Mouse (Mus musculus) intestine, embryonic 15.5 days (tissue): ENCODE measurements at regions not wholly inside any gene's neighbourhood (a gene's known extent, or its start where the extent isn't known, plus 50 kb on each side); places are given as distances from the start of the nearest gene placed in this dataset.
A peak's percentile ranks its signal among the peaks of the same experiment; 100 is the strongest.

ENCODE experiments used
- ATAC-seq: fragments of 200-750 bp; cut with Nextera tagmentation; 2 replicates; pipeline ENCODE4 v1.8.0; 2017; ENCODE audit warnings: moderate TSS enrichment, moderate library complexity
- H3K27ac ChIP-seq: fragments of 300-500 bp; sonication (generic); 2 replicates; pipeline ENCODE4 v1.5.1; 2015; ENCODE audit warnings: mild to moderate bottlenecking, inconsistent platforms
- H3K27me3 ChIP-seq: fragments of 300-500 bp; sonication (generic); replicated peaks from 2 replicates; pipeline ENCODE4 v1.6.1; 2015; ENCODE audit warnings: inconsistent platforms
- H3K36me3 ChIP-seq: fragments of 300-500 bp; sonication (generic); 2 replicates; pipeline ENCODE4 v1.6.1; 2015; ENCODE audit warnings: inconsistent platforms
- H3K4me1 ChIP-seq: fragments of 300-500 bp; sonication (generic); replicated peaks from 2 replicates; pipeline ENCODE4 v1.6.1; 2015; ENCODE audit warnings: inconsistent platforms
- H3K4me2 ChIP-seq: fragments of 300-500 bp; sonication (generic); replicated peaks from 2 replicates; pipeline ENCODE4 v1.6.1; 2015; ENCODE audit warnings: mild to moderate bottlenecking, inconsistent platforms
- H3K4me3 ChIP-seq: fragments of 300-500 bp; sonication (generic); replicated peaks from 2 replicates; pipeline ENCODE4 v1.5.1; 2015; ENCODE audit warnings: inconsistent platforms
- H3K9ac ChIP-seq: fragments of 300-500 bp; sonication (generic); 2 replicates; pipeline ENCODE4 v1.6.1; 2015; ENCODE audit warnings: inconsistent platforms
- H3K9me3 ChIP-seq: fragments of 300-500 bp; sonication (generic); 2 replicates; pipeline ENCODE4 v1.6.1; 2016; ENCODE audit warnings: inconsistent platforms
- WGBS: fragments of 180-500 bp; shearing (Covaris S2); methylation state at CpG from one replicate; pipeline ENCODE4 v1.1.7; 2015; 5-methylcytosine and 5-hydroxymethylcytosine counted together

DNA sequence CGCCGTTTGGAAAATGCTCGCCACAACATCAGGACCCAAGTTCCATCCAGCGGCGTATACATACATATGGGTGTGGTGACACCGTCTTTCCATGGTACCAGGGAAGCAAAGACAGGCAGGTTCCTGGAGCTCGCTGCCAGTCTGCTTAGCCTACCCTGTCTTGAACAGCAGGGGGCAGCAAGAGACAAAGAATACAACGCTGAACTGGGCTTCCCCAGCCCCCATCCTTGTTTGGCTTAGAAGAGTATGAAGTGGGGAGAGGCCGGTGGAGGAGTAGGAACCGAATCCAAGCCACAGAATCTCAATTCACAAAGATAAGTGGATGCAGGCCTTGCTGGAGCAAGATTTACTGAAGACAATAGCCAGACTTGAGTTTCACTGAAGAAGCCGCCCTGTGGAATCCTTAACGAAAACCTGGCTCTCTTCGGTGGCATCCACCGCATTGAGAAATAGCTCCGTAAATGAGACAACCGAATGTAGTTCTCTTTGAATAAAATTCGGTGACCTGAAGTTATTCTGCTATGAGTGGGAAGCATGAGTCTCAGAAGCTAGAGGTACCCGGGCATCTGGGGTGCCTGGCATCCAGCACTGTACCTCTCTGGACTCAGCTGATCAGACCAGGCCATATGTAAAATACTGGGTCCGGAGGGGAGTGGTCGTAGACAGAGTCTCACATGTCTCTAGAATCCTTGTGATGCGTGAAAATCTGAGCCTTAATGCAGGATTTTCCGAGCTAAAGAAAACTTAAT lies 203.0 kb downstream of the Spata18 start:
- no peak overlapping the region for H3K9ac ChIP-seq
- H3K4me2 ChIP-seq: peak overlapping the region; percentile 26; the same call in 1 of the 2 replicates
- peak; percentile 89 for ATAC-seq
- no peaks in the 10 kb centered on the region for H3K9me3 ChIP-seq
- no peaks in the 10 kb centered on the region for H3K36me3 ChIP-seq
- H3K27ac ChIP-seq: no peak overlapping the region
- 36% methylated on average over 22 of the region's 22 CpGs for WGBS
- 0 out of 2 replicates have a peak, but pooled peaks cover 3% of the 10 kb centered on the region for H3K27me3 ChIP-seq
- 0 out of 2 replicates have a peak, but pooled peaks cover 3% of the 10 kb centered on the region for H3K4me1 ChIP-seq
- H3K4me3 ChIP-seq: no peak overlapping the region

DNA sequence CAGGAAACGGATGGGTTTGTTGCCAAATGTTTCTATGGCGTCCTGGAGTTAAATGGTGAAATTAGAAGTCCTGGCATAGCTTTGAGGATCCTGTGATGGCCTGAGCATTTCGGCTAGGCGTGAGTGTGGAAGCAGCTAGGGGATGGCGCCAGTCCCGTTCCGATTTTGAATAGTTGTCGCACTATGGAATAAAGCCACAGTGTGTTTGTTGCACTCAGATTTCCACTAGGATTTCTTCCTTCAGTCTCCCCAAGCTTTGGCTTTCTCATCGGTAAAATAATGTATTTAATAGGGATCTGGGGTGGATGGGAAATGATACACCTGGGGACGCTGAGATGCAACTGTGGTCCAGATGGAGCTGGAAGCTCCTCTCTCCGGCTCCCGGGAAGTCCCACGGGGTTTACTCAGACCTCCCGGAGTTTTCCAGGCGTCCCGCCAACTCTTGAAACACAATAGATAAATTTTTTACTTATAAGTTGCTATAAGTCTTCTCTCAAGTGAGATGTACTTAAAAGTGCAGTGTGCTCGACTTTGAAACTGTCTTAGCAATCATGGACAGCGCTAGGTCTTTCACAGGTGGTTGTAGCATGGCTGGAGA lies 203.7 kb downstream of the Spata18 start:
- no peak overlapping the region for H3K4me3 ChIP-seq
- H3K4me2 ChIP-seq: no peak overlapping the region
- H3K36me3 ChIP-seq: no peaks in the 10 kb centered on the region
- H3K27me3 ChIP-seq: 0 out of 2 replicates have a peak, but pooled peaks cover 3% of the 10 kb centered on the region
- no peaks in the 10 kb centered on the region for H3K9me3 ChIP-seq
- no peak overlapping the region for H3K27ac ChIP-seq
- no peak overlapping the region for H3K9ac ChIP-seq
- WGBS: 58% methylated on average over 18 of the region's 18 CpGs
- H3K4me1 ChIP-seq: 0 out of 2 replicates have a peak, but pooled peaks cover 3% of the 10 kb centered on the region
- peak; percentile 28; the same call in 1 of the 2 replicates for ATAC-seq

DNA sequence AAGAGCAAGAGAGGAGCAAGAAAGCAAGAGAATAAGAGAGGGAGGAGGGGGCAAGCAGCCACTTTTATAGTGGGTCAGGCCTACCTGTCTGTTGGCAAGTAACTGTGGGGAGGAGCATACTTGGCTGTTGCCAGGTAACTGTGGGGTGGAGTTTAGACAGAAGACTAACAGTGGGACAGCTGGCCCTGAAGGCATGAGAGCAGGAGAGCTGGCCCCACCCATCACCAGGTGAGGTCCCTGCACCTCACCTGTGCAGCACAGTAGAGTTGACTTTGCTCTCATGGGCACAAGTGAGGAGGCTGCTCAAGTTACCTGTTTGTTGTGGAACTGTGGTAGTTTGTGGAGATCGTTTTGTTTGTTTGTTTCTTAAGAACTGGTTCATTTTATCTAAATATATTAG lies 208.1 kb downstream of the Spata18 start:
- H3K9me3 ChIP-seq: no peaks in the 10 kb centered on the region
- 0 out of 2 replicates have a peak, but pooled peaks cover 3% of the 10 kb centered on the region for H3K27me3 ChIP-seq
- no peaks in the 10 kb centered on the region for H3K36me3 ChIP-seq
- no peak overlapping the region for H3K4me2 ChIP-seq
- H3K4me3 ChIP-seq: no peak overlapping the region
- no peak overlapping the region for H3K9ac ChIP-seq
- WGBS: 81% methylated on average over 1 of the region's 1 CpGs
- H3K4me1 ChIP-seq: 0 out of 2 replicates have a peak, but pooled peaks cover 3% of the 10 kb centered on the region
- H3K27ac ChIP-seq: no peak overlapping the region
- peak; percentile 71; the same call in 1 of the 2 replicates for ATAC-seq

DNA sequence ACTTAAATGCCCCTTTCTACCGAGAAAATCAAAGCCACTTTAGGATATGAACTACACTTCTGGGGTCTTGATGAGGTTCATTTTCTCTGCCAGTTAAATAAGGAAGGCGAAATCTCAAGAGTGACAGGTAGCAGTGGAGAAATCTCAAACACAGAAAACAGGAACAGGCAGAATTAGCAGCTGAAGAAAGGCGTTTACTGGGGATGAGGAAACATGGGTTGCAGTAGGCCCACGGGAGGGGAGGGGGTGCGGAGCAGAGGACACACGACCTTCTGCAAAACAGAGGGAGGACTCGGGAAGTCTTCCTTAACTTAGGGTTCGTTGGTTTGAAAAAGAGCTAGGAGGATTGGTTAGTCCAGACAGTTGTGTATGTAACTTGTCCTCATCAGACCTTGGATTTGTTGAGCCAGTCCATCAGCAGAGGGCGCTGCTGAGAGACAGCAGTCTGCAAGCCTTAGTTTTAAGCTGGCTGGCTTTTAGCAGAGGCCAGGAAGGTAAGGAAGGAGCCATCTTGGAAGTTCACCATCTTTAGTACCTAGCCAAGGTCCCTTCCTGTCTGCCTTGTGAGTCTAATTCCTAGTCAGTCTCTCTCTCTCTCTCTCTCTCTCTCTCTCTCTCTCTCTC lies 204.0 kb downstream of the Usp46 start:
- Histone ChIP-seq H3K9ac (no peak overlapping the region), H3K4me3 (no peak overlapping the region), H3K27ac (no peak overlapping the region), H3K4me1 (no peaks in the 10 kb centered on the region), H3K4me2 (no peak overlapping the region), H3K9me3 (no peaks in the 10 kb centered on the region), H3K36me3 (no peaks in the 10 kb centered on the region), H3K27me3 (no peaks in the 10 kb centered on the region)
- no peak for ATAC-seq
- WGBS: 74% methylated on average over 9 of the region's 9 CpGs

DNA sequence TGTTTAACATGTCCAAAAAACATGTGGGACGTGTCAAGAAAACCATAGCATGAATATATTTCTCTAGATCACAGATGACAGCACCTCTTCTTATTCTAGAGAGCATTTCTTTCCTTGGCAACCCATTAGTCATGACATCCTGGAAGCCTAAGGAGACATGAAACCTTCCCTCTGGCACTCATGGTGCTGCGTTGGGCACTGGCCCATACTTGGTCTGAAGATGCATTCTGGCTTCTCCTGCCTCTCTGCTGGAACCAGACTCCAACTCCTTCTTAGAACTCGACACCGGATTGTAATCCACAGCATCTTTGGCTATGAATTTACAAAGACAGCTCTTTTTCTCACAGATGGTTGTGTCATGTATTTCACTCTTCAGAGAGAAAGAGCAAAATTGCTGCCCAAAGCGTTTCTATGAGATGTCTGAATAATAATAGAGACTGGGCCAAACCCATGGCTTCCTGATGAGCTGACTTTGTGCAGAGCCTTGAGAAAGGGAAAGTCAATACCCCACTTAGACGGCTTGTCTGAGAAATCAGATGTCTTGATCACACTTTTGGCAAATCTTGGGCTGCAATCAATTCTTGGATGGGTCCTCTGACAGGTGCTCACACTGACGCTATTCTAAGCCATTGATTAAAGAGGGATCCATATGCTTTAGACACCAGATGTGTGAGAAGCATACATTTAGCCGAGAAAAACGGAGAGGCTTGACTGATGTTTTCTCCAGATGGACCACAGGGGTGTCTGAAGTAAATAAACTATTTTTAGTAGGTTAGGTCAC lies 195.4 kb downstream of the Usp46 start:
- ATAC-seq: no peak
- H3K36me3 ChIP-seq: no peaks in the 10 kb centered on the region
- no peak overlapping the region for H3K27ac ChIP-seq
- no peak overlapping the region for H3K9ac ChIP-seq
- WGBS: 69% methylated on average over 9 of the region's 9 CpGs
- no peak overlapping the region for H3K4me3 ChIP-seq
- no peak overlapping the region for H3K4me2 ChIP-seq
- H3K27me3 ChIP-seq: no peaks in the 10 kb centered on the region
- 0 out of 2 replicates have a peak, but pooled peaks cover 3% of the 10 kb centered on the region for H3K4me1 ChIP-seq
- no peaks in the 10 kb centered on the region for H3K9me3 ChIP-seq

DNA sequence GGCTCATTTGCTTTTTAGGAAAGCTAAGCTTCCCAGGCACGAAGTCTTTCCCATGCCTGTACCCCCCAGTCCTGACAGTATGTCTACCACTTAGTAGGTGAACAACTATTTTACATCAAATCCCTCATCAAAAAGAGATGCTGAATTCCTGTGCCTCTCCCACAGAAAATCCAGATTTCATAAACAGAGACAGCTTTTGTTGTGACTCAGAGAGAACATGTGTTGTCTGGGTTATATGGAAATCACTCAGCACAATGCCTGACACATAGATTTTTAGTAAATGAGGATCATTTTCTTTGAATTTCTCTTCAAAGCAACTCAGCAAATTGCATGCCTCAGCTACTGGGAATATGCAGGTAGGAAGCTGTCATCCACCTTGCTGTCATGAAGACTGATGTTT lies 193.5 kb downstream of the Usp46 start:
- Histone ChIP-seq H3K9me3 (no peaks in the 10 kb centered on the region), H3K36me3 (no peaks in the 10 kb centered on the region), H3K9ac (no peak overlapping the region), H3K4me1 (0 out of 2 replicates have a peak, but pooled peaks cover 3% of the 10 kb centered on the region), H3K27ac (no peak overlapping the region), H3K27me3 (no peaks in the 10 kb centered on the region), H3K4me3 (no peak overlapping the region), H3K4me2 (no peak overlapping the region)
- 93% methylated on average over 1 of the region's 1 CpGs for WGBS
- no peak for ATAC-seq

DNA sequence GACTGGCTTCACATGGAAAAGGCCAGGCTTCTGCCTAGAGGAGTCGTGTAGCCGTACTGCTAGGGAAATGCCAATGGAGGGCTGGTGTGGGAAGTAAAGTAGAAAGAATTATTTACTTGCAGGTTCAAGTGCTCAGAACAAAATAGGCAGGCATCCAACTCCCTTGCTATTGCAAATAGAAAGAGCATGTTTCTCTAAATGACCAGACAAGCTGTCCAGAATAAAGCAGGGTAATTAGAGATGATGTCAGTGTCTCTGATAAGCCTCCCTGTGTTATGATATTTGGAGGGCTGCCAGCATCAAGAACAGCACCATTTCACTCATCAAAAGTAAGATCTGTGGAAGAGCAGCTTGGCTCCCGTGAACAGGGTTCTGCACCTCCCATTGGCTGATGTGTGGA lies 192.4 kb downstream of the Usp46 start:
- WGBS: 33% methylated on average over 3 of the region's 3 CpGs

DNA sequence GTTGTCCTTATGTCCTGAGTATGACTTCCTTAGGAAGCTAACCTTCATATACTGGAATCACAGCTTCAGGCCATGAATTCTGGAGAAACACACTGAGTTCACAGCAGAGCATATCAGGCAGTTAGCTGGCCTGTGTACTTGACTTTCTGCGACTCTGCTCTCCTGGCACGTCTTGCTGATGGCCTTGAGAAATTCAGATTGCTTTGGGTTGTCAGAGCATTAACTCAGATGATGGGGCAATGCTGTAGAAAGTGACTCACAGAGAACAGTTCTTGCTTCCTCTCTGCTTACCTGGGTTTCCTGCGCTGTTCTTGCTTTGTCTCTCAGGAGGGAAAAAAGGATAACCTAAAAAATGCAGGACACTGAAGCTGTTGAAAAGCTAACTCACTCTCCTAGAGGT lies 187.3 kb downstream of the Usp46 start:
- H3K36me3 ChIP-seq: no peaks in the 10 kb centered on the region
- 78% methylated on average over 3 of the region's 3 CpGs for WGBS
- H3K9me3 ChIP-seq: no peaks in the 10 kb centered on the region
- 0 out of 2 replicates have a peak, but pooled peaks cover 2% of the 10 kb centered on the region for H3K4me1 ChIP-seq
- ATAC-seq: no peak
- H3K27me3 ChIP-seq: no peaks in the 10 kb centered on the region
- H3K9ac ChIP-seq: no peak overlapping the region
- no peak overlapping the region for H3K27ac ChIP-seq
- no peak overlapping the region for H3K4me2 ChIP-seq
- H3K4me3 ChIP-seq: no peak overlapping the region

More for the DNA sequence above, 192.4 kb downstream of the Usp46 start:
- no peak for ATAC-seq
- Histone ChIP-seq H3K4me3 (no peak overlapping the region), H3K27me3 (no peaks in the 10 kb centered on the region), H3K4me2 (no peak overlapping the region), H3K36me3 (no peaks in the 10 kb centered on the region), H3K27ac (no peak overlapping the region), H3K9ac (no peak overlapping the region), H3K9me3 (no peaks in the 10 kb centered on the region), H3K4me1 (0 out of 2 replicates have a peak, but pooled peaks cover 3% of the 10 kb centered on the region)

GRCm38 (mm10) chr5:73881941-73882340 lies 186.3 kb downstream of the Usp46 start:
- H3K4me1 ChIP-seq: 0 out of 2 replicates have a peak, but pooled peaks cover 2% of the 10 kb centered on the region
- ATAC-seq: peak; percentile 36; the same call in 1 of the 2 replicates
- H3K27ac ChIP-seq: no peak overlapping the region
- H3K9me3 ChIP-seq: no peaks in the 10 kb centered on the region
- H3K27me3 ChIP-seq: no peaks in the 10 kb centered on the region
- no peak overlapping the region for H3K9ac ChIP-seq
- 37% methylated on average over 5 of the region's 5 CpGs for WGBS
- no peak overlapping the region for H3K4me3 ChIP-seq
- H3K4me2 ChIP-seq: no peak overlapping the region
- no peaks in the 10 kb centered on the region for H3K36me3 ChIP-seq

DNA sequence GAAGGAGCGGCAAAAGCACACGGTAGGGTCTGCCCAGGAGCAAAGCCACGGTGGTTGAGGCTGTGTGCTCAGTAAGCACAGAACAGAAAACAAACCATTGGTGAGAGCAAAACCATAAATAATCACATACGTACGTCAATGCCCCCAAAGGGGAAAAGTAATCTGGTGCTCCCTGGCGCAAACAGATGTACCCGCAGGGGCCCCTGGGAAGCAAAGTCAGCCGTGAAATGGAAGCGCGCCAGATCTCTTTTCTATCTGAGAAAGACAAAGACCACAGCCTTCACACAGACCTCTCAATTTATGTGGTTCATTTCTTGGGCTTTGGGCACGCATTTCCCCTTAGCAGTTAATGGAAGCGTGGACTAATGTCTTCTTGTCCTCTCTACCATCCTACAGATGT lies 183.2 kb downstream of the Usp46 start:
- no peaks in the 10 kb centered on the region for H3K36me3 ChIP-seq
- ATAC-seq: no peak
- H3K27me3 ChIP-seq: no peaks in the 10 kb centered on the region
- H3K27ac ChIP-seq: no peak overlapping the region
- 0 out of 2 replicates have a peak, but pooled peaks cover 2% of the 10 kb centered on the region for H3K4me1 ChIP-seq
- WGBS: 64% methylated on average over 12 of the region's 12 CpGs
- no peak overlapping the region for H3K4me3 ChIP-seq
- H3K9me3 ChIP-seq: no peaks in the 10 kb centered on the region
- H3K9ac ChIP-seq: no peak overlapping the region
- H3K4me2 ChIP-seq: no peak overlapping the region

GRCm38 (mm10) chr5:73885691-73886090 lies 182.5 kb downstream of the Usp46 start:
- ATAC-seq: no peak
- no peak overlapping the region for H3K27ac ChIP-seq
- 90% methylated on average over 1 of the region's 1 CpGs for WGBS

More at GRCm38 (mm10) chr5:73885691-73886090, 182.5 kb downstream of the Usp46 start:
- Histone ChIP-seq H3K36me3 (no peaks in the 10 kb centered on the region), H3K4me2 (no peak overlapping the region), H3K9me3 (no peaks in the 10 kb centered on the region), H3K27me3 (no peaks in the 10 kb centered on the region), H3K4me3 (no peak overlapping the region), H3K9ac (no peak overlapping the region), H3K4me1 (0 out of 2 replicates have a peak, but pooled peaks cover 2% of the 10 kb centered on the region)
